Mouse (Mus musculus) left cerebral cortex, adult 8-10 months (tissue): ENCODE data around the gene Olfr958. TPM values are rescaled to one million over a fixed set of nuclear protein-coding genes. Genes with fewer than 3 reads are reported as not detected.

ENCODE experiments used
- DNase-seq, 2 experiments: peaks; one replicate each; pipeline ENCODE4 v3.0.0; 2022; ENCODE audit warnings: low spot score in 2 of 2
- total RNA-seq, 4 experiments: library from RNA; stranded (reverse); gene quantifications; 2 replicates each; pipeline ENCODE4 v1.2.4; 2022

The Olfr958 gene
- total RNA-seq = not detected

- no peak for DNase-seq
These were observed at the start of gene Olfr958 for GRCm38 (mm10) chr9:39553946-39554345. TSS of gene Olfr958 (minus strand) at chr9:39554054.

GRCm38 (mm10) chr9:39603333-39603845 lies 49.5 kb upstream of the Olfr958 start:
- DNase-seq = no peak

GRCm38 (mm10) chr9:39602536-39603332 lies 48.9 kb upstream of the Olfr958 start:
- peak in 1 of 2 experiments; percentile 7 for DNase-seq

GRCm38 (mm10) chr9:39577050-39577449 lies 23.2 kb upstream of the Olfr958 start:
- DNase-seq = no peak

GRCm38 (mm10) chr9:39575469-39575868 lies 21.6 kb upstream of the Olfr958 start, which contains the start of gene Olfr959:
TSS of gene Olfr959 (minus strand) at chr9:39575569.
- DNase-seq = no peak

GRCm38 (mm10) chr9:39558349-39558647 lies 4.4 kb upstream of the Olfr958 start:
- DNase-seq = no peak

GRCm38 (mm10) chr9:39557529-39558348 lies 3.9 kb upstream of the Olfr958 start:
- DNase-seq = peak in 1 of 2 experiments; percentile 15

- no peak for DNase-seq
These were observed 3.0 kb downstream of the Olfr958 start for GRCm38 (mm10) chr9:39550806-39551205.

GRCm38 (mm10) chr9:39523616-39524285 lies 30.1 kb downstream of the Olfr958 start:
- DNase-seq = no peak

- DNase-seq = no peak
These were observed 35.3 kb downstream of the Olfr958 start for GRCm38 (mm10) chr9:39518595-39518994.

- no peak for DNase-seq
These were observed 38.3 kb downstream of the Olfr958 start, which contains the start of gene Olfr957 for GRCm38 (mm10) chr9:39515531-39515930. TSS of gene Olfr957 (minus strand) at chr9:39515809.

GRCm38 (mm10) chr9:39509412-39509811 lies 44.4 kb downstream of the Olfr958 start:
- no peak for DNase-seq

- peak; percentile 11 to 13 for DNase-seq
These were observed 44.9 kb downstream of the Olfr958 start for GRCm38 (mm10) chr9:39508998-39509397.

Other genes with a start within 250 kb of the Olfr958 start
- gene Olfr948, start 228.0 kb downstream of the Olfr958 start, total RNA-seq = not detected
- not detected for gene Olfr951, start 166.6 kb downstream of the Olfr958 start, total RNA-seq
- gene Olfr952, start 126.9 kb downstream of the Olfr958 start, total RNA-seq = not detected
- gene Olfr954, start 97.4 kb downstream of the Olfr958 start, total RNA-seq = not detected
- not detected for gene Olfr955, start 82.1 kb downstream of the Olfr958 start, total RNA-seq
- not detected for gene Olfr44, start 60.1 kb downstream of the Olfr958 start, total RNA-seq
- not detected for gene Olfr957, start 38.2 kb downstream of the Olfr958 start, total RNA-seq
- gene Olfr959, start 21.5 kb upstream of the Olfr958 start, total RNA-seq = not detected
- 1 to 10 TPM; 2.6 to 9.4 (median 6.5) TPM for gene AW551984, start 50.3 kb upstream of the Olfr958 start, total RNA-seq
- gene Olfr148, start 56.6 kb upstream of the Olfr958 start, total RNA-seq = not detected
- not detected for gene Olfr960, start 67.3 kb upstream of the Olfr958 start, total RNA-seq
- not detected for gene Olfr961, start 91.0 kb upstream of the Olfr958 start, total RNA-seq
- not detected for gene Olfr963, start 113.2 kb upstream of the Olfr958 start, total RNA-seq
- not detected for gene Olfr149, start 153.1 kb upstream of the Olfr958 start, total RNA-seq
- not detected for gene Olfr965, start 157.3 kb upstream of the Olfr958 start, total RNA-seq
- not detected for gene Olfr150, start 176.9 kb upstream of the Olfr958 start, total RNA-seq
- under 1 TPM in 1 of 4 experiments, not detected in 3; 0.30 TPM for gene Olfr967, start 192.2 kb upstream of the Olfr958 start, total RNA-seq
- not detected for gene Olfr968, start 229.2 kb upstream of the Olfr958 start, total RNA-seq
- gene Olfr969, start 236.9 kb upstream of the Olfr958 start, total RNA-seq = not detected